Mouse (Mus musculus) stomach, adult 2 months (tissue): Measurements from ENCODE around the gene Gm21778. TPM values are rescaled to one million over a fixed set of nuclear protein-coding genes. Genes with fewer than 3 reads are reported as not detected.

Experiments
- polyA plus RNA-seq: library from polyadenylated mRNA; depleted of rRNA; stranded (reverse); fragments of >200 nt; gene quantifications from 2 replicates; pipeline ENCODE4 v1.2.3, GENCODE M21; 2012; rRNA removed

The Gm21778 gene
- polyA plus RNA-seq = not detected in 2 replicates

DNA sequence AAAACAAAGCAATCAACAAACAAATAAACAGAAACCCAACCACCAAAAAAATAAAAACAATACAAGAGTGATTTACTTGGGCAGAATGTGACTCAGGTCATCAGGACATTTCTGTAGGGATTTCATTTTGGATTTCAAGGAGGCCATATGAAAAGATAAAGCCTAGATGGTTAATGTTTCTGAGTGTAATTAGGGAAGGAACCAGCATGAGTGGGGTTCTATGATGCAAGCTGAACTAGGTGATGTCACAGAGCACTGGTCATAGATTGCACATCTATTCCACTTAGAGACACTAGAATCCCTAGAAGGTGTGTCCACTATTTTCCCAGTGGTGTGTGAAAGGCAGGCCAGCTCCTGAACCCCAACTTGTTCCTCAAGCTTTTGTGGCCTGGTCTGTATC is at the start of gene Gm21778:
Gm21778 (plus strand) TSS at position 301 of the 400 bp plus-strand sequence.

Other genes with a start within 250 kb of the Gm21778 start
- not detected in 2 replicates for gene Gm20914, start 216.5 kb upstream of the Gm21778 start, polyA plus RNA-seq
- gene Gm28171, start 149.1 kb upstream of the Gm21778 start, polyA plus RNA-seq = not detected in 2 replicates